In the genomic region with DNA sequence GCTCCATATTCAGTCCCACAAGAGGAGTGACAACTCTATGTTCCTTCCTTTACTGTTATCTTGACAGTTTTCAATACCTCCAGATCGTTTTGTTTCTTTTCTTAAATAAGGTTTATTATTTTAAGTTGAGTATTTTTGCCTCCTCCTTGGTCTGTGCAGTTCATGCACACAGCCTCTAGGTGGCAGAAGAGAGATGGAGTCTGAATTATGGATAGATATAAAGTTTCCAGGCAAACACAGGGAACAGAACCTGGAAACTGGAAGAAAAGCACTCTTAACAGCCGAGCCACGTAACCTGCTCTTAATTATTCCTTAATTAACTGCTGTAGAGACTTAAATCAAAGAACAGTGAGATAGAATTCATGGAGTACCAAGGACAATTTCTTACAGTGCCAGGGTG, we compare ENCODE assay signal across 8 mouse cellular contexts.
DNase-seq lines count a peak whose midpoint lies in the region; ATAC-seq and TF ChIP-seq lines count a peak whose summit lies in the region.
"Not testable (repeated sequence)": the region's sequence is repeated elsewhere in the genome, so short reads cannot be mapped to it uniquely, and the experiment has no call there.

No protein-coding gene starts in this region.

- not testable (repeated sequence) for H3K9me3 ChIP-seq in lung, postnatal 0 days (ENCODE audit: low read length)

- not testable (repeated sequence) for H3K36me3 ChIP-seq in lung, postnatal 0 days (ENCODE audit: insufficient read depth, low read length)

- not testable (repeated sequence) for H3K9ac ChIP-seq in lung, postnatal 0 days (replicated peaks; ENCODE audit: low read depth)

- 13% methylated on average over 3 of the region's 3 CpGs for WGBS in lung, postnatal 0 days

- H3K27me3 ChIP-seq in lung, postnatal 0 days (replicated peaks; ENCODE audit: insufficient read depth, low read length), result not testable (repeated sequence)

- H3K27ac ChIP-seq in lung, postnatal 0 days (ENCODE audit: low read length), result not testable (repeated sequence)

- not testable (repeated sequence) for H3K4me3 ChIP-seq in lung, postnatal 0 days (ENCODE audit: low read depth, low read length)

- not testable (repeated sequence) for TF ChIP-seq EP300 in lung, postnatal 0 days (IDR thresholded peaks at IDR 0.05)

- not testable (repeated sequence) for ATAC-seq in lung, postnatal 0 days

- not testable (repeated sequence) for H3K4me2 ChIP-seq in lung, postnatal 0 days (replicated peaks; ENCODE audit: low read depth, low read length)

- peak; percentile 45 for DNase-seq in 416B (ENCODE audit: low read depth)
- peak; percentile 12 for DNase-seq in adrenal gland, adult 2 months
- peak; percentile 52 to 68 for DNase-seq in cerebellum, postnatal 10 days
- DNase-seq in frontal cortex, postnatal 36 days (ENCODE audit: low spot score in 2 of 2), result peak; percentile 6 to 45
- peak; percentile 42 for DNase-seq in induced T-regulatory cell, adult 2 months (ENCODE audit: low read depth)
- DNase-seq in layer of hippocampus, adult 9-11 months, result peak; percentile 4
- peak; percentile 49 for DNase-seq in lung, postnatal 0 days (ENCODE audit: low spot score)
- peak; percentile 77 for DNase-seq in retina, embryonic 14.5 days (ENCODE audit: low spot score)

- not testable (repeated sequence) for H3K4me1 ChIP-seq in lung, postnatal 0 days (ENCODE audit: insufficient read depth, low read depth, low read length)

- peak; percentile 73 for TF ChIP-seq CTCF in lung, postnatal 0 days (IDR thresholded peaks at IDR 0.05)

Comparison
In these comparisons a context has a peak if more than half of its experiments do, and no peak if none do; other contexts are left out.
1. DNase-seq: peak in every context shown above with its lines; median percentile 77 in retina, embryonic 14.5 days; 60 in cerebellum, postnatal 10 days; 49 in lung, postnatal 0 days; 45 in 416B; 42 in induced T-regulatory cell, adult 2 months; 26 in frontal cortex, postnatal 36 days; 12 in adrenal gland, adult 2 months; 4 in layer of hippocampus, adult 9-11 months.